Mouse (Mus musculus): ENCODE data around the gene Aplp2. TPM values are rescaled to one million over a fixed set of nuclear protein-coding genes. Genes with fewer than 3 reads are reported as not detected.

Gene Aplp2
- polyA plus RNA-seq, 2 experiments: 202 to 228 TPM

DNA sequence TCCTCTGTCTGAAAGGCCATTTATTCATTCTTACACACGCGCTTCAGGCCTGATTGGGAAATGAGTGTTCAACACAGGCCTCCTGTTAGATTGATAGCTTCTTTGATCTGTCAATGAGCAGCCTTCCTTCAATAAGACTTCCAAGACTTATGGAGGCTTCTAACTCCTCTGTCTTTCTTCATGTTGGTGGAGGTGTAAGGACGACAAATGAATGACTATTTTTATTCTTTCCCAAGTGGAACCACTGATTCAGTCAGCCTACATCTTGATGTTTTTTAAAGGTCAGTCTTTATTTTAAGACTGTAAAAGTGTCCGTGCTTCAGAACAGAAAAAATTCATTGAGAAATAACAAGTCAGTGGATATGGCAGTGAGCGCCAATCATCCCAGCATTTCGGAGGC, 33.4 kb upstream of the Aplp2 start:
- Histone ChIP-seq H3K4me3 (replicated peaks; ENCODE audit: low read length) (no peak overlapping the region), H3K27ac (replicated peaks; ENCODE audit: low read depth, low read length) (no peak overlapping the region), H3K4me1 (ENCODE audit: control insufficient read depth, insufficient read depth, low read length) (no peaks in the 10 kb centered on the region), H3K9me3 (ENCODE audit: control insufficient read depth, low read length) (no peaks in the 10 kb centered on the region), H3K36me3 (ENCODE audit: control insufficient read depth, insufficient read depth, low read length) (no peaks in the 10 kb centered on the region), H3K4me2 (replicated peaks; ENCODE audit: low read depth, low read length, severe bottlenecking) (no peak overlapping the region), H3K9ac (ENCODE audit: low read depth, low read length, severe bottlenecking) (no peak overlapping the region), H3K27me3 (ENCODE audit: control insufficient read depth, insufficient read depth, low read length) (no peaks in the 10 kb centered on the region)
- WGBS: 80% methylated on average over 6 of the region's 6 CpGs
- ATAC-seq (ENCODE audit: low FRiP score, low read depth) (no peak), DNase-seq (ENCODE audit: low spot score) (no peak)
- no peak for TF ChIP-seq POLR2A (IDR thresholded peaks at IDR 0.05; ENCODE audit: borderline replicate concordance, extremely low read depth, insufficient read depth, insufficient read length)

DNA sequence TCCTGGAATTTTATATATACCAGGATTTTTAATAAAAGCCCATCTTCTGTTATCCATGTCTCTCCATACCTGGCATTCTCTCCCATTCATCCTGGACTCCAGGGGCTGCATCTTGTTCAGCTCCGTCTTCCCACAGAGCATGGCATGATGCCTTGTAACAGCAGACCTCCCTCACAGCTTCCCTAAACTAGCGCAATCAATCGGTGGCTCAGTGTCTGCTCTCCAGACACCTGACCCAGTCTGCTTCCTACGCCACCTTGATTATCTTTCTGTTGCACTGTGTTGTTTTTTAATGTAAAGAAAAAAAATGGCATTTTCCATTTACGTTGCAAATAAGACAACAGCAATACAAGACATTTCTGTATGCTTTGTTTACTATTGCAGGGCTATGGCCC, 32.3 kb upstream of the Aplp2 start:
- no peak for TF ChIP-seq POLR2A (IDR thresholded peaks at IDR 0.05; ENCODE audit: borderline replicate concordance, extremely low read depth, insufficient read depth, insufficient read length)
- no peak for ATAC-seq (ENCODE audit: low FRiP score, low read depth)
- H3K4me3 ChIP-seq (replicated peaks; ENCODE audit: low read length): no peak overlapping the region
- H3K36me3 ChIP-seq (ENCODE audit: control insufficient read depth, insufficient read depth, low read length): no peaks in the 10 kb centered on the region
- H3K4me2 ChIP-seq (replicated peaks; ENCODE audit: low read depth, low read length, severe bottlenecking): no peak overlapping the region
- H3K9ac ChIP-seq (ENCODE audit: low read depth, low read length, severe bottlenecking): no peak overlapping the region
- no peak overlapping the region for H3K27ac ChIP-seq (replicated peaks; ENCODE audit: low read depth, low read length)
- no peaks in the 10 kb centered on the region for H3K27me3 ChIP-seq (ENCODE audit: control insufficient read depth, insufficient read depth, low read length)
- DNase-seq (ENCODE audit: low spot score): no peak
- H3K4me1 ChIP-seq (ENCODE audit: control insufficient read depth, insufficient read depth, low read length): no peaks in the 10 kb centered on the region
- no peaks in the 10 kb centered on the region for H3K9me3 ChIP-seq (ENCODE audit: control insufficient read depth, low read length)
- WGBS: 73% methylated on average over 5 of the region's 5 CpGs

DNA sequence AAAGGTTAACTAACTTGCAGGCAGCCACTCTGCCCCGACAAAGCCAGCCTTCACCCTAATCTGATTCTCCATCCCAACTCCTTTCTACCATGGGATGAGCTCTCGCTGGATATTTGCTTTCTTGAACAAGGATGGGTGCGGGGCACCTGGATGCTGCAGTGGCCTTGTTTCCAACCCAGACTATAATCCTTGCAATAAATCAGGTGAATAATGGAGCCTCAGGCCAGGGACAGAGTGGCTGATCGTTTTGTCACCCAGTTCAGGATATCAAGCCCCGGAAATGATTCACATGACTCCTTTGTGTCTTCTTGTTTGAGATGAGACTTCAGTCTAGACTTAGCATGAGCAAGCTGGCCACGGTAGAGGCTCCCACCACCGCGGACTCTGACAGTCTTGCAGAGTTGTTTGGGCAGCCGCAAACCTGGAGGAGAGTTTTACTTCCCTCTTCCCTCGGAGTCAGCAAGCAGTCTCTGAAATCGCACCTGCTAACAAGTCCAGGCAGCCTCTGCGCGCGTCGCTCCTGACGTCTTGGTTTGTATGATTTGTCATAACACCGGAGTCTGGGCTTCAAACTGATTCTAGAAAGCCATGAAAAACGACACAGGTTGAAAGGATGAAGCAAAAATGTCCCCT, 31.8 kb upstream of the Aplp2 start:
- Histone ChIP-seq H3K27me3 (ENCODE audit: control insufficient read depth, insufficient read depth, low read length) (no peaks in the 10 kb centered on the region), H3K27ac (replicated peaks; ENCODE audit: low read depth, low read length) (no peak overlapping the region), H3K9me3 (ENCODE audit: control insufficient read depth, low read length) (no peaks in the 10 kb centered on the region), H3K9ac (ENCODE audit: low read depth, low read length, severe bottlenecking) (no peak overlapping the region), H3K4me3 (replicated peaks; ENCODE audit: low read length) (no peak overlapping the region), H3K4me2 (replicated peaks; ENCODE audit: low read depth, low read length, severe bottlenecking) (no peak overlapping the region), H3K36me3 (ENCODE audit: control insufficient read depth, insufficient read depth, low read length) (no peaks in the 10 kb centered on the region), H3K4me1 (ENCODE audit: control insufficient read depth, insufficient read depth, low read length) (no peaks in the 10 kb centered on the region)
- no peak for DNase-seq (ENCODE audit: low spot score)
- ATAC-seq (ENCODE audit: low FRiP score, low read depth): no peak
- 68% methylated on average over 18 of the region's 18 CpGs for WGBS
- TF ChIP-seq POLR2A (IDR thresholded peaks at IDR 0.05; ENCODE audit: borderline replicate concordance, extremely low read depth, insufficient read depth, insufficient read length): no peak

DNA sequence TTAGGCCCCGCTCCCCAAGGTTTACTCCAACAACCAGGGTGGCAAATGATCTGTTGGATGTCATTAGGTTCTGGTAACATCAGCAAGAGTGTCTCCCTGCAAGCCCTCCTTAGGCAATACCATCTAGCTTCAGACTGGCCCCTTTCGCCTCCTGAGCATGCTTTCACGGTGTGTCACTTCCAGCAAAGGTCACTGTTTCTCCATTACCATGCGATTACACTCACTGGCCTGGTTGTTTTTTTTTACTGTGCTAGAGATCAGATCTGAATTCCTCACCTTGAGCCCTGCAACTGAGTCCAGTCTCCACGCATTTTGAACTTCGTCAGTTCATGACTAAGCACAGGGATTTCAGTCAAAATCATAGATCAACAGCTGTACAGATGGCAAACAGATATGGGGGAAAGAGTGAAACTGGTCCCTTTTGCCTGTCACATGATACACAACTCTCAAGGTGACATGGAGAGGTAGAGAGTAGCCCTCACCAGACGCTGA, 29.6 kb upstream of the Aplp2 start:
- no peak for DNase-seq (ENCODE audit: low spot score)
- H3K9ac ChIP-seq (ENCODE audit: low read depth, low read length, severe bottlenecking): no peak overlapping the region
- no peaks in the 10 kb centered on the region for H3K27me3 ChIP-seq (ENCODE audit: control insufficient read depth, insufficient read depth, low read length)
- WGBS: 79% methylated on average over 7 of the region's 7 CpGs
- no peaks in the 10 kb centered on the region for H3K9me3 ChIP-seq (ENCODE audit: control insufficient read depth, low read length)
- no peak for TF ChIP-seq POLR2A (IDR thresholded peaks at IDR 0.05; ENCODE audit: borderline replicate concordance, extremely low read depth, insufficient read depth, insufficient read length)
- no peak overlapping the region for H3K27ac ChIP-seq (replicated peaks; ENCODE audit: low read depth, low read length)
- no peaks in the 10 kb centered on the region for H3K36me3 ChIP-seq (ENCODE audit: control insufficient read depth, insufficient read depth, low read length)
- no peak overlapping the region for H3K4me3 ChIP-seq (replicated peaks; ENCODE audit: low read length)
- no peak overlapping the region for H3K4me2 ChIP-seq (replicated peaks; ENCODE audit: low read depth, low read length, severe bottlenecking)
- ATAC-seq (ENCODE audit: low FRiP score, low read depth): no peak
- H3K4me1 ChIP-seq (ENCODE audit: control insufficient read depth, insufficient read depth, low read length): no peaks in the 10 kb centered on the region

DNA sequence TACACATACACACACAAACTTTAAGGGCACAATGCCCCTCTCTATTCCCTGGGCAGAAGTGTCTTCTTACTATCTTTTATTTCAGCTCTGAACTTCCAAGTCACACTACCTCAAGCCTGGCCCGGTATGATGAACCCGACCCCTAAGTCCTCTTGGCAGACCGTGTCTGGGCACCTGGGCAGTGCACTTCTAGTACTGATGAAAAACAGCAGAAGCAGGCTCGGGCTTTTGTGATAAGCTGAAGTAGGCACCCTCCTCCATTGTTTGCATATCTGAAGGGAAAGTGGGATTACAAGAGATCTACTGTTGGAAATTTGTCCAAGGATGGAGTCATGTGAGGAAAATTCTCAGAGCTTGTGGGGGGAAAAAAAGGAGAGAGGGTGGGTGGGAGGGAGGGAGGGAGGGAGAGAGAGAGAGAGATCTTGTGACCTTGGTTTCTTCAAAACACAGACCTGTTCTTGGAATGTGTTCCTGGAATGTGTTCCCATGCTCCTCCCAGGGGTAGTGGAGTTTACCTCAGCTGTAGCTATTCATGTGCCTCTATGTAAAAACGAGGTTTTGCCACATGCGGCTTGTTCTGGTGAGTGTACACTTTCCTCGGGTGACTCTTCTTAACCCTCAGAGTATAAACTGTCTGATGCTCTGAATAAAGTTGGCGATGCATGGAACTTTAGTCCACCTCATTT, 29.1 kb upstream of the Aplp2 start:
- H3K27ac ChIP-seq (replicated peaks; ENCODE audit: low read depth, low read length): no peak overlapping the region
- H3K4me2 ChIP-seq (replicated peaks; ENCODE audit: low read depth, low read length, severe bottlenecking): no peak overlapping the region
- no peak for TF ChIP-seq POLR2A (IDR thresholded peaks at IDR 0.05; ENCODE audit: borderline replicate concordance, extremely low read depth, insufficient read depth, insufficient read length)
- H3K36me3 ChIP-seq (ENCODE audit: control insufficient read depth, insufficient read depth, low read length): no peaks in the 10 kb centered on the region
- H3K9me3 ChIP-seq (ENCODE audit: control insufficient read depth, low read length): no peaks in the 10 kb centered on the region
- 82% methylated on average over 8 of the region's 8 CpGs for WGBS
- no peaks in the 10 kb centered on the region for H3K4me1 ChIP-seq (ENCODE audit: control insufficient read depth, insufficient read depth, low read length)
- DNase-seq (ENCODE audit: low spot score) (no peak), ATAC-seq (ENCODE audit: low FRiP score, low read depth) (no peak)
- no peaks in the 10 kb centered on the region for H3K27me3 ChIP-seq (ENCODE audit: control insufficient read depth, insufficient read depth, low read length)
- H3K9ac ChIP-seq (ENCODE audit: low read depth, low read length, severe bottlenecking): no peak overlapping the region
- H3K4me3 ChIP-seq (replicated peaks; ENCODE audit: low read length): no peak overlapping the region

Measured in limb, embryonic 14.5 days (tissue).